In the genomic region with DNA sequence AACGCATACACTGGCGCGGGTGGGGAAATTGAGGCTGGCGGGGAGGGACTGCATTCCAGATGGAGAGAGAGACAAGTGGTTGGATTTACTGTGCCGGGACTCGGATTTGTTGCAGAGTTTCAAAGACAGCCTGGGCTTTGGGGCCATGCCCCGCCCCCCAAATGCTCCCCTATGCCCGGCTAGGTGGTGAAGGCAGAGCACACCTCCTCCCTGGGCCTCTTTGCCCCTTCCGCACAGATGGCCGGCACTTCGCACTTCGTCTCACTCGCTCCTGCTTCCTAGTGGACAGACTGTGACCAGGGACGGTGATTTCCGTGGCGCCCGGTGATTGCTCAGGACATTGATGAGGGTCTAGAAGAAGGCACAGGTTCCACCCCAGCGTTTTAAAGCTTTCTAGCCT, we compare ENCODE assay signal across 8 mouse cellular contexts. TPM values are rescaled to one million over a fixed set of nuclear protein-coding genes. Genes with fewer than 3 reads are reported as not detected.
A peak's percentile ranks its signal among the peaks of the same experiment; 100 is the strongest.
DNase-seq lines count a peak whose midpoint lies in the region; ATAC-seq and TF ChIP-seq lines count a peak whose summit lies in the region.
"Had no signal": no experiment of that assay in that cellular context is flagged by ENCODE, and none has a peak within 500 bp of the region (broad histone marks: within the 10 kb centered on the region; RNA-seq: fewer than 3 reads in every experiment).

No protein-coding gene starts in this region.

- H3K4me3 ChIP-seq in thymus, adult 2 months (ENCODE audit: control insufficient read depth, insufficient read depth, low read length) = peak overlapping the region; percentile 71
- H3K4me3 ChIP-seq in embryonic facial prominence, embryonic 12.5 days = peak overlapping the region; percentile 48
- H3K4me3 ChIP-seq in intestine, embryonic 15.5 days (replicated peaks) = peak overlapping the region; percentile 52

- H3K9me3 ChIP-seq in embryonic facial prominence, embryonic 12.5 days = no peaks in the 10 kb centered on the region
- H3K9me3 ChIP-seq in intestine, embryonic 15.5 days = no peaks in the 10 kb centered on the region

- H3K27ac ChIP-seq in thymus, adult 2 months (ENCODE audit: control insufficient read depth, insufficient read depth, low read length) = peak overlapping the region; percentile 61; the same call in 1 of the 2 replicates
- H3K27ac ChIP-seq in embryonic facial prominence, embryonic 12.5 days = 0 out of 2 replicates have a peak overlapping the region, but pooled peaks have one; percentile 54
- H3K27ac ChIP-seq in intestine, embryonic 15.5 days = peak overlapping the region; percentile 33

- H3K4me1 ChIP-seq in thymus, adult 2 months (replicated peaks; ENCODE audit: control insufficient read depth, insufficient read depth, low read length) = peaks cover 58% of the 10 kb centered on the region
- H3K4me1 ChIP-seq in embryonic facial prominence, embryonic 12.5 days = peaks cover 43% of the 10 kb centered on the region
- peaks cover 34% of the 10 kb centered on the region for H3K4me1 ChIP-seq in intestine, embryonic 15.5 days (replicated peaks)

- no peak for TF ChIP-seq POLR2A in thymus, adult 2 months (IDR thresholded peaks at IDR 0.05; ENCODE audit: control insufficient read depth, extremely low read depth, insufficient read depth, low read length, poor library complexity)

- H3K36me3 ChIP-seq in thymus, adult 2 months (ENCODE audit: control insufficient read depth, insufficient read depth, low read length) = no peaks in the 10 kb centered on the region
- H3K36me3 ChIP-seq in embryonic facial prominence, embryonic 12.5 days = no peaks in the 10 kb centered on the region
- H3K36me3 ChIP-seq in intestine, embryonic 15.5 days = no peaks in the 10 kb centered on the region

- peak overlapping the region; percentile 94 for H3K4me2 ChIP-seq in embryonic facial prominence, embryonic 12.5 days (replicated peaks)
- H3K4me2 ChIP-seq in intestine, embryonic 15.5 days (replicated peaks) = peak overlapping the region; percentile 97

- DNase-seq in thymus, adult 2 months = no peak
- no peak for DNase-seq in thymus, postnatal 25 days
- peak; percentile 72 for DNase-seq in lung, postnatal 36 days
- no peak for DNase-seq in frontal cortex, postnatal 10 days (ENCODE audit: low spot score in 2 of 2)
- DNase-seq in urinary bladder, postnatal 14 days (ENCODE audit: low spot score) = no peak

- H3K27me3 ChIP-seq in thymus, adult 2 months (ENCODE audit: control insufficient read depth, insufficient read depth, low read length) = no peaks in the 10 kb centered on the region
- H3K27me3 ChIP-seq in embryonic facial prominence, embryonic 12.5 days = peaks cover 41% of the 10 kb centered on the region
- H3K27me3 ChIP-seq in intestine, embryonic 15.5 days (replicated peaks) = peaks cover 21% of the 10 kb centered on the region

- H3K9ac ChIP-seq in embryonic facial prominence, embryonic 12.5 days = peak overlapping the region; percentile 47
- peak overlapping the region; percentile 51 for H3K9ac ChIP-seq in intestine, embryonic 15.5 days

- no peak for TF ChIP-seq CTCF in thymus, adult 2 months (IDR thresholded peaks at IDR 0.05; ENCODE audit: borderline replicate concordance, control insufficient read depth, extremely low read depth, insufficient read depth, low read length, poor library complexity)

- WGBS in thymus, adult 2 months = 8% methylated on average over 18 of the region's 18 CpGs
- WGBS in embryonic facial prominence, embryonic 12.5 days = 1% methylated on average over 18 of the region's 18 CpGs
- under 1% methylated on average over 18 of the region's 18 CpGs for WGBS in intestine, embryonic 15.5 days

- no peak for ATAC-seq in embryonic facial prominence, embryonic 12.5 days (ENCODE audit: insufficient number of reproducible peaks, insufficient read depth, low FRiP score, low TSS enrichment)
- peak; percentile 46 for ATAC-seq in intestine, embryonic 15.5 days

RNA-seq across cellular contexts. Expression of a gene that starts 0.4 kb away (rescaled TPM):
- polyA plus RNA-seq in thymus, adult 2 months (2012; rRNA removed) = 276 and 278 TPM in 2 replicates
- polyA plus RNA-seq in embryonic facial prominence, embryonic 12.5 days (2016; fragmentation: Nextera tagmentation; extraction: Ambion mirVana) = 10.5 and 10.8 TPM in 2 replicates
- polyA plus RNA-seq in intestine, embryonic 15.5 days (2015; fragmentation: Nextera tagmentation; extraction: Ambion mirVana) = 6.9 and 7.8 TPM in 2 replicates
- polyA plus RNA-seq: erythroblast, embryonic 14.5 days had no signal

RNA-seq across cellular contexts. Expression of a gene that starts 10.1 kb away (rescaled TPM):
- polyA plus RNA-seq in thymus, adult 2 months (2012; rRNA removed) = 62.1 and 62.8 TPM in 2 replicates
- polyA plus RNA-seq in embryonic facial prominence, embryonic 12.5 days (2016; fragmentation: Nextera tagmentation; extraction: Ambion mirVana) = 29.4 and 32.6 TPM in 2 replicates
- 23.9 and 25.1 TPM in 2 replicates for polyA plus RNA-seq in intestine, embryonic 15.5 days (2015; fragmentation: Nextera tagmentation; extraction: Ambion mirVana)

RNA-seq across cellular contexts. Expression of a gene that starts 37.1 kb away (rescaled TPM):
- polyA plus RNA-seq in thymus, adult 2 months (2012; rRNA removed) = 276 and 294 TPM in 2 replicates
- polyA plus RNA-seq in embryonic facial prominence, embryonic 12.5 days (2016; fragmentation: Nextera tagmentation; extraction: Ambion mirVana) = 0.09 and 0.33 TPM in 2 replicates
- 0.09 and 0.21 TPM in 2 replicates for polyA plus RNA-seq in intestine, embryonic 15.5 days (2015; fragmentation: Nextera tagmentation; extraction: Ambion mirVana)
- polyA plus RNA-seq: erythroblast, embryonic 14.5 days had no signal

Comparison
In these comparisons a context has a peak if more than half of its experiments do, and no peak if none do; other contexts are left out.
1. RNA of a gene that starts 0.4 kb away (polyA plus RNA-seq): 276 to 278 TPM in thymus, adult 2 months; 10.5 to 10.8 TPM in embryonic facial prominence, embryonic 12.5 days and 6.9 to 7.8 TPM in intestine, embryonic 15.5 days; every median in the first group is over 10 times any median in the second.
2. RNA of a gene that starts 37.1 kb away (polyA plus RNA-seq): 276 to 294 TPM in thymus, adult 2 months; 0.09 to 0.33 TPM in embryonic facial prominence, embryonic 12.5 days and 0.09 to 0.21 TPM in intestine, embryonic 15.5 days; every median in the first group is over 100 times any median in the second.
3. Peak in every context shown above with its lines, with median percentiles within 50 percentile points of each other: H3K27ac ChIP-seq and H3K4me3 ChIP-seq.